Mouse (Mus musculus) right cerebral cortex, postnatal 36 days (tissue): ENCODE results near the gene Zfp804a.

Source experiments
- DNase-seq, 2 experiments: peaks; one replicate each; pipeline ENCODE4 v3.0.0; 2022; ENCODE audit warnings: low spot score in 2 of 2, mixed read lengths in 1 of 2

Zfp804a gene

DNA sequence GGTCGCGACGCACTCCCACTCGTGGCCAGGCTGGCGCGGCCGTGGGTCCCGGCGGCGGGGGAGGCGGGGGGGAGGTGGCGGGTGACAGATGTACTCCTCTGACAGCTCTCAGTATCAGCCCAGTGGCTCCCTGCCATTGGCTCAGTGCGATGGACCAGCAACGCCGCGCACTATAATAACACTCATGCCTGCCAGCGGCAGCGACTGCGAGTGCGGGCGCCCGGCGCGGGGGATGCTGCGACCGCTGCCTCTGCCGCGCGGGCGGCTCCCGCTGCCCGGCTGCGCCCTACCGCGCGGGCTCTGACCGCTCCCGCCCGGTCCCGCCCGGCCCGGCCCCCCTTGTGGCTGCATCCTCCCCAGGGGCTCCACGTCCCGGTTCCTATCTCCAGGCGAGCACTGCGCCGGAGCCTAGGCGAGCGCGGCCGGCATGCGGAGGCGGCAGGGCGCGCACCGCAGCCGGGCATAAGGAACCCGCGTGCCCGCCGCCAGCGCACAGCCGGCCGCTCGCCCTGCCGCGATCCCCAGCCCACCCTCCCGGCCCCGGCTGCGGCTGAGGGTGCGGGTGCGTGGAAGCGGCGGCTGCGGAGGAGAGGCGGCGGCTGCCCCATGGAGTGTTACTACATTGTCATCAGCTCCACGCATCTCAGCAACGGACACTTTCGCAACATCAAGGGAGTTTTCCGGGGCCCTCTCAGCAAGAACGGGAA is at the start of gene Zfp804a:
Zfp804a (plus strand) TSS at position 38 of the 707 bp plus-strand sequence.
- peak; percentile 51 to 53 for DNase-seq

DNA sequence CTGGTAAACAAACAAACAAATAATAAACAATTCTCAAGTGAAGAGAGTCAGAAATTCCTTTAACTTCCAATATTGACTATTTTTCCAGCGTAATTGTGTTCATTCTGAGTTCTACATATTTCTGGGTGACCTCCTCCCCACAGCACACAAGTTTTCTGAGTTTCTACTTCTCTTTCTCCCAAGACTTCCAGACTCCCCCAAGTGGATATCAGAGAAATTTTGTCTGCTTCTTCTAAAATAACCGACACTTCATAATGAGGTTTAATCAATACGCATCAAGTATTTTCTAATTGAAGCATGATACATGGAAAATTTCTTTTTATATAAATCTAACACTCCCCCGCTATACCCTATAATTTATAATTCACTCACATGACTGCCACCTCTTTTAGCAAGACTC is 1.4 kb upstream of the Zfp804a start:
- no peak for DNase-seq

DNA sequence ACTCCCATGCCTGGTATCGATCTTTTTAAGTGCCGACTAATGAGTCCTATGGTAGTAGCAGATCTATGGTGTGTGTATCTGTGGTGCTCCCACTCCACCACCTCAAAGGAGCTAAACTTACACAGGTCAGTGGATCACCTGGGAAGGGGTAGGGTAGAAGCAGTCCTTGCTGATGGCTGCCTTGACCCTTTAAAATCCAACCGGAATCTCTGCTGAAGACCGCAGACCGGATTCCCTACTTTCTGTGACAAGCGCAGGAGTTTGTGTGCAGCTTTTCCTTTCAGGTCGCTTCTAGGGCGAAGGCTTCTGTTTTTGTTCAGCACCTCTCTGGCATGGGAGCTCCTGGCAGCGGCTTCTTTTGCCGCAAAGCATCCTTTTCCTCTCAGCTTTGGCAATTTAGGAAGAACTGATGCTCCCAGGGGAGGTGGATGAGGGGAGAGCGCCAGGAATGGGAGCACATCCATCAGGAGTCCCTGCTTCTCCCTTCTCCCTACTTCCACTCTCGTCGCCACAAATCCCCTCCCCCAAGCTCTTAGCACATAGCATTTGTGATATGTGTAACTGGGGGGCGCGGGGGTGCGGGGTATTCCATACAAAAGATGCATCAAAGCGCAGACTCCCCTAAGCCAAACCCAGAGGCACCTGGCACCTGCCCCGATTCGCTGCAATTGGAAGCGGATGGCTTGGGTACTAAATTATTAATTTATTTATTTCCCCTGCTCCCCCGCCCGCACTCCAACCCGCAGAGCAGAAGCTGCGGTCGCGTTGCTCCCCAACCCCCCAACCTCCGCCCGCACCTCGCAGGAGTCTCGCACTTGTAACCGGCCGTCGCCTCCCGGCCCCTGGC is 461 bp upstream of the Zfp804a start:
- DNase-seq: peak; percentile 31 to 52

DNA sequence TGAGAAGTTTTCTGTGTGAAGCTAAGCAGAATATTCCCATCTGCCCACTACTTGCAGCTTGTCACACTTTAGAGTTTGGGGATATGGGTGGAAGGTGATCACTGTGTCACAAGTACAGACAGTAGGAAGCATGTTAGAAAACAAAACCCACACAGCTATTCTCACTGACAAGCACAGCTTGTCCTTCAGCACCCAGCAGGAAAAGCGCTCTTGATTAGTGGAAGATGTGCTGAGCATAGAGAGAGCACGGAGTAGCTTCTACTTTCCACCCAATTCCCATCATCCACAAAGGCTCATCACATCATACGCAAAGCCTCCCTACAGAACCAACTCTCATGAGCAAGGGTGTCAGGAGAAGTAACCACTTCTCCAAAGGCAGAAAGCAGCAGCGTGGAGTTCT is 1.4 kb downstream of the Zfp804a start:
- DNase-seq: no peak

GRCm38 (mm10) chr2:82064671-82065070 is 11.6 kb downstream of the Zfp804a start:
- no peak for DNase-seq

DNA sequence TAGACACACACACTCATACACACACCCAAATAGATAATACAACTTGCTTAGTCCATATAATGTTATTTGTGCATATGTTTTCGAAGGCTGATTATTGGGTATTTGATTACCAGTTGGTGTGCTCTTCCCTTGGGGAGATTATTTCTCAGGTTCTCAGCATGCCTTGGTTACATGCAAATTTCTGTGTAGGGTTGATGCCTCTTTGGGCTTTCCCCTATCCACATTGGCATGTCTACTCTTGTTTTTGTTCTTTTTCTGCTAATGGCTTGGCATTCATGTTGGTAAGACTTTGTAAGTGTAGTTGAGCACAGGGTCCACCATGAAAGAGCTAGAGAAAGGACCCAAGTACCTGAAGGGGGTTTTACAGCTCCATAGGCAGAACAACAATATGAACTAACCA is 14.9 kb downstream of the Zfp804a start:
- DNase-seq: no peak

- no peak for DNase-seq
Measured at GRCm38 (mm10) chr2:82069172-82069571, 16.1 kb downstream of the Zfp804a start.

- DNase-seq: no peak
Measured at GRCm38 (mm10) chr2:82076883-82077282, 23.9 kb downstream of the Zfp804a start.

GRCm38 (mm10) chr2:82078287-82078994 is 25.4 kb downstream of the Zfp804a start:
- no peak for DNase-seq

- DNase-seq: no peak
Measured at GRCm38 (mm10) chr2:82080678-82081077, 27.7 kb downstream of the Zfp804a start.

DNA sequence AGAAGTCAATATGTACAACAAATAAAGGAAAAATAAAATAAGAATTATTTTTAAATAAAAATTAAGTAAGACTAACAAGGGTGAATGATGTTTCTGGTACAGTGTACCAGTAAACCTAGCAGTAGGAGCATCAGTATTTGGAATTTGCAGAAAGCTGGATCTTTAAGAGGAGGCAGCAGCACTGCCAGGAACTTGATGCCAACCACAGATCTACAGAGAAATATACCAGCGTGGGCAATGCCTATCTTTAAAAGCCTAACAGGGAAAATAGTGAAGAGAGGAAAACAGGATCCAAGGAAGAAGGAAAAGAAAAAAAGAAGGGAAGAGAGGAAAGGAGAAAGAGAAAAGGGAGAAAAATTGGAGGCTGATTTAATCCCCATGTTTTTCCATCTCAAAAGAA is 60.1 kb downstream of the Zfp804a start:
- DNase-seq: no peak

GRCm38 (mm10) chr2:82113650-82114049 is 60.6 kb downstream of the Zfp804a start:
- DNase-seq: no peak

DNA sequence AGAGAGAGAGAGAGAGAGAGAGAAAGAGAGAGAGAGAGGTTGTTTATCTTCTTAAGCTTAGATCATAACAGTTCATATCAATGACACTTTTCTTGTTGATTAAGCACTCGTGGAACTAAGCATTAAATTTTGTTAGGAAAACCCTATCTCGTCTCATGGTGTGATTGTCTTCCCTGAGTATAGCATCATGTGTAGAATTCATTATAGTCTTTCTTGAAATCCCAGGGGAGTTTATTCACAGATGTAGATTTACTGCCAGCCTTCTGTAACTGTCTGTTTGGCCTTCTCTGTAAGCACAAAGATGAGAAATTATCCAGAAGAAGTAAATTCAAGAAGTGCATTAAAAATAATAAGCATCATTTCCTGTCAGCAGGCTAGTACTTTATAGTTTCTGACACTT is 66.6 kb downstream of the Zfp804a start:
- DNase-seq: no peak

- no peak for DNase-seq
Measured at GRCm38 (mm10) chr2:82178693-82179092, 125.7 kb downstream of the Zfp804a start.

DNA sequence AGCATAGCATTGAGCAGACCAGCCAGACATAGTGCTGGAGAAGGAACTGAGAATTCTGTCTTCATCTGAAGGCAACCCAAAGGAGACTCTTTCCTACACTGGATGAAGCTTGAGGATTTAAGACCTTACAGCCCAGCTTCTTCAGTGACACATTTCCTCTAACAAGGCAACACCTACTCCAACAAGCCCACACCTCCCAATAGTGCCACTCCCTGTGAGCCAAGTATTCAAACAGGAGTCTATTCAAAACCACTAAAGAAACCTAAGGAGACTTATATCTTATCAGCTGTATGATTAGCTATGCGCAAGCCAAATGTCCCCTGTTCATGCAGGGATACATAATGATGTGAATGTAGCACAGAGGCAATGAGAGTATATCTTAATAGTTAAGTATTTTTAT is 128.0 kb downstream of the Zfp804a start:
- DNase-seq: no peak

- DNase-seq: no peak
Measured at GRCm38 (mm10) chr2:82199901-82200300, 146.9 kb downstream of the Zfp804a start.

GRCm38 (mm10) chr2:82200616-82201015 is 147.6 kb downstream of the Zfp804a start:
- no peak for DNase-seq

DNA sequence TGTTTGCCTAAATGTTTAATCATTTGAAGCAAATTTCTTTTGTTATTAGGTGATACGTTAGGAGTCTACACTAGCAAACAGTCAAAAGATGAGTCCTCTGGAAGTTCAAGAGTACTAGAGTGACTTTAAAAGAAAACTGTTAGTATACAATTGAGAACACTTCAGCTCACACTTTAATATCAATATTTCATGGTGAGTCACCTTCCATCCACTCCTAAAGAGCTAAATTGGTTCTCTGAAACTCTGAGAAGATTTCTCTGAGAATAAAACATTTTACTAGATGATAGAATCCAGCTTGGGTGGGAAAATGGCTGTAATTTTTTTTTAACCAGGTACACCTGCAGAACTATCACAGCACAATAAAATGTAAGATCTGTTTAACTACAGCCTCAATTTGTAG is 157.6 kb downstream of the Zfp804a start:
- DNase-seq: no peak

DNA sequence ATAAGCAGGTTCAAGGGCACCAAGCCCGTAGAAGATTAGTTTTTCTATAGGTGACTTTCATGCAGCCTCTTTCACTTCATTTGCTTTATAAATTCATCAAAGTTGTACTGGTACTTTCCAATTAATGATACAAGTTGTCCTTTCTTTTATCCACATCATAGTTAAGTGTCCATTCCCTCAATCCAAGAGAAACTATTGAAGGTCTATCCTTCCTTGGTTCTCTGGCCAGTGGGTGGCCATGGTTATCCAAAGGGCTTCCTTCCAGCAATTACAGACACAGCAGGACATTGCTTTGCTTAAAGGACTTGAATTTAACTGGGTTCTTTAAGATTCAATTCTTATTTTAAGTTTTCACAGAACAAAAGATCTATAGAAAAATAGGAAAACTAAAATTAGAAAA is 158.9 kb downstream of the Zfp804a start:
- DNase-seq: no peak

DNA sequence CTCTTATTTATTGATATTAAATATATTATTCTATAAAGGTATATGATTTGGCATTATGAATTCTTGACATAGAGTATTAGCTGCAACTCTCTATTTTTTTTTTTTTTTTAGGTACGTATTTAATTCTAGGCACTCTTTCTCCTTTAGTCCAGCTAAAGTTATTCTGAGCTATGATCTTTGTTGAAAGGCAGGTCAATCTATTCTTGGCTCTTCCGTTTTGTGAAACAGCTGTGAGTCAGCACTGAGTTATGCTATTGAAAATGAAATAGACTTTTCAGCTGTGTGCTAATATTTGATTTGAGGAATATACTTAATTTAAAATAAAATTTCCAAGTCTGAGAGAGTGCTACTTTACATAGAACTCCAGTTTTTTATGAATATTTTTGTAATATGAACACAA is 164.9 kb downstream of the Zfp804a start:
- DNase-seq: no peak

DNA sequence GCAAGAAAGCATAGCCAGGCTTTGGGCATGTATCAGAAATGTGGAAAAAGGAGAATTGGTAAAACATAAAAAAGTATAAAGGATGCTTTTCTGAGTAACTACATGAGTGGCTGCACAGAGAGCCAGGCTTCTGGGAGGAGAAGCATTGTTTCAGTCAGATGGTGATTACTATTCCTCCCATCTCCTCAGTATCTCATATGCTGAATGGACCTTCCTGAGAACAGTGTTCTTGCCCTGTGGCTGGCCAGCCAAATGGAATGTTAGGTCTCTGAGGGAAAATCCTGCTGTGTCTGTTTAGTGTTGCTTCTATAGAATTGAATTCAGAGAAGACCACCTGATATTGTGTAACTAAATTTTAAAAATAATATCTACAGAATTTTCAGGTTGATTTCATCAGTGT is 193.0 kb downstream of the Zfp804a start:
- no peak for DNase-seq

- no peak for DNase-seq
Measured at GRCm38 (mm10) chr2:82246902-82247522, 194.0 kb downstream of the Zfp804a start.
